In genomic region chr7:120809705-120810104, GRCm38 (mm10) we compare ENCODE assay signal across 10 mouse cellular contexts. TPM values are rescaled to one million over a fixed set of nuclear protein-coding genes. Genes with fewer than 3 reads are reported as not detected.
A peak's percentile ranks its signal among the peaks of the same experiment; 100 is the strongest.
DNase-seq lines count a peak whose midpoint lies in the region; ATAC-seq and TF ChIP-seq lines count a peak whose summit lies in the region.
"Had no signal": no experiment of that assay in that cellular context is flagged by ENCODE, and none has a peak within 500 bp of the region (broad histone marks: within the 10 kb centered on the region; RNA-seq: fewer than 3 reads in every experiment).

No protein-coding gene starts in this region.

- no peak for DNase-seq in heart, postnatal 25 days (ENCODE audit: low spot score)
- no peak for DNase-seq in forebrain, postnatal 0 days
- no peak for DNase-seq in embryo, embryonic 10 days (ENCODE audit: low spot score)
- no peak for DNase-seq in Muller cell, postnatal 12 days (ENCODE audit: inconsistent ontology term)
- no peak for DNase-seq in right cerebral cortex, postnatal 25 days
- DNase-seq: heart, postnatal 14 days; thymus, adult 18-20 months had no signal

- no peak for TF ChIP-seq POLR2A in ES-Bruce4 (IDR thresholded peaks at IDR 0.05; ENCODE audit: insufficient read depth, low read length)

- WGBS in heart, embryonic 12.5 days = 5% methylated on average over 27 of the region's 27 CpGs
- 5% methylated on average over 27 of the region's 27 CpGs for WGBS in forebrain, postnatal 0 days

- H3K27ac ChIP-seq in heart, embryonic 12.5 days (ENCODE audit: poor library complexity, severe bottlenecking) = no peak overlapping the region
- no peak overlapping the region for H3K27ac ChIP-seq in ES-Bruce4 (ENCODE audit: insufficient read depth, low read length)
- H3K27ac ChIP-seq in forebrain, postnatal 0 days (ENCODE audit: low read depth, low read length) = no peak overlapping the region

- no peak for TF ChIP-seq EP300 in ES-Bruce4 (IDR thresholded peaks at IDR 0.05; ENCODE audit: insufficient read depth, low read depth, low read length)

- intact Hi-C loops in heart, postnatal 25 days (cut with DNase I) = no loop called here

- 0 out of 2 replicates have a peak, but pooled peaks cover 5% of the 10 kb centered on the region for H3K4me1 ChIP-seq in heart, embryonic 12.5 days (replicated peaks)
- no peaks in the 10 kb centered on the region for H3K4me1 ChIP-seq in ES-Bruce4 (ENCODE audit: control insufficient read depth, insufficient read depth, low read length)
- H3K4me1 ChIP-seq in forebrain, postnatal 0 days (ENCODE audit: insufficient read depth) = no peaks in the 10 kb centered on the region

- no peak overlapping the region for H3K9ac ChIP-seq in heart, embryonic 12.5 days
- no peak overlapping the region; the same call in 1 of the 2 replicates for H3K9ac ChIP-seq in ES-Bruce4 (ENCODE audit: low read depth, poor library complexity, severe bottlenecking)
- 0 out of 2 replicates have a peak overlapping the region, but pooled peaks have one; percentile 14 for H3K9ac ChIP-seq in forebrain, postnatal 0 days

- H3K4me2 ChIP-seq in heart, embryonic 12.5 days = peak overlapping the region; percentile 63
- peak overlapping the region; percentile 47 for H3K4me2 ChIP-seq in forebrain, postnatal 0 days (ENCODE audit: low read depth)

- no peaks in the 10 kb centered on the region for H3K9me3 ChIP-seq in heart, embryonic 12.5 days (replicated peaks)
- no peaks in the 10 kb centered on the region for H3K9me3 ChIP-seq in ES-Bruce4 (replicated peaks; ENCODE audit: control insufficient read depth, insufficient read depth, low read length, poor library complexity, severe bottlenecking)
- H3K9me3 ChIP-seq in forebrain, postnatal 0 days (ENCODE audit: low read length) = no peaks in the 10 kb centered on the region

- peaks cover 32% of the 10 kb centered on the region for H3K27me3 ChIP-seq in heart, embryonic 12.5 days (replicated peaks)
- H3K27me3 ChIP-seq in ES-Bruce4 (ENCODE audit: control insufficient read depth, insufficient read depth, low read length, poor library complexity, severe bottlenecking) = no peaks in the 10 kb centered on the region
- no peaks in the 10 kb centered on the region for H3K27me3 ChIP-seq in forebrain, postnatal 0 days (ENCODE audit: insufficient read depth, low read length)

- peak overlapping the region; percentile 27 for H3K4me3 ChIP-seq in heart, embryonic 12.5 days
- H3K4me3 ChIP-seq in ES-Bruce4 (ENCODE audit: low read depth, low read length) = peak overlapping the region; percentile 60
- peak overlapping the region; percentile 16 for H3K4me3 ChIP-seq in forebrain, postnatal 0 days (ENCODE audit: low read depth, low read length)

- no peaks in the 10 kb centered on the region for H3K36me3 ChIP-seq in heart, embryonic 12.5 days
- H3K36me3 ChIP-seq in ES-Bruce4 (ENCODE audit: control insufficient read depth, insufficient read depth, low read length, poor library complexity, severe bottlenecking) = no peaks in the 10 kb centered on the region
- no peaks in the 10 kb centered on the region for H3K36me3 ChIP-seq in forebrain, postnatal 0 days (ENCODE audit: insufficient read depth)

- no peak for TF ChIP-seq CTCF in ES-Bruce4 (IDR thresholded peaks at IDR 0.05; ENCODE audit: low read depth, low read length)
- no peak for TF ChIP-seq CTCF in forebrain, postnatal 0 days (IDR thresholded peaks at IDR 0.05; ENCODE audit: low read depth)

- no peak for ATAC-seq in heart, embryonic 12.5 days (ENCODE audit: insufficient number of reproducible peaks, low FRiP score)
- ATAC-seq in forebrain, postnatal 0 days = no peak
- ATAC-seq in megakaryocyte-erythroid progenitor cell, adult 5-6 weeks (replicated peaks; ENCODE audit: low FRiP score, low TSS enrichment, poor library complexity, severe bottlenecking) = peak; percentile 46; the same call in 1 of the 2 replicates

RNA-seq across cellular contexts. Expression of gene Gm5737, which starts 2.5 kb away (rescaled TPM):
- polyA plus RNA-seq in heart, embryonic 12.5 days (2016; fragmentation: Nextera tagmentation; extraction: Ambion mirVana) = not detected in 2 replicates
- not detected for total RNA-seq in heart, postnatal 25 days (2021)
- not detected in 2 replicates for polyA plus RNA-seq in ES-Bruce4 (2011; ENCODE audit: insufficient read depth, insufficient read length, low read depth, missing spikeins)
- total RNA-seq in forebrain, postnatal 0 days (2014; rRNA removed) = not detected in 2 replicates
- polyA plus RNA-seq in forebrain, postnatal 0 days (2015; fragmentation: Nextera tagmentation; extraction: Ambion mirVana) = 0.16 TPM in 1 of 2 replicates, not detected in the other
- not detected in 2 replicates for total RNA-seq in megakaryocyte-erythroid progenitor cell, adult 5-6 weeks (2014; fragmentation: Nextera tagmentation)
- not detected in 2 replicates for total RNA-seq in megakaryocyte-erythroid progenitor cell, adult 5-6 weeks (2017)

RNA-seq across cellular contexts. Expression of gene Eef2k, which starts 32.9 kb away (rescaled TPM):
- polyA plus RNA-seq in heart, embryonic 12.5 days (2016; fragmentation: Nextera tagmentation; extraction: Ambion mirVana) = 14.9 and 17.1 TPM in 2 replicates
- total RNA-seq in heart, postnatal 25 days (2021) = 10 to 100 TPM; 27.7 to 32.5 TPM
- 9.3 and 11.3 TPM in 2 replicates for polyA plus RNA-seq in ES-Bruce4 (2011; ENCODE audit: insufficient read depth, insufficient read length, low read depth, missing spikeins)
- total RNA-seq in forebrain, postnatal 0 days (2014; rRNA removed) = 53.8 and 56.4 TPM in 2 replicates
- polyA plus RNA-seq in forebrain, postnatal 0 days (2015; fragmentation: Nextera tagmentation; extraction: Ambion mirVana) = 31.6 and 35.4 TPM in 2 replicates
- total RNA-seq in megakaryocyte-erythroid progenitor cell, adult 5-6 weeks (2014; fragmentation: Nextera tagmentation) = 42.3 and 63.0 TPM in 2 replicates
- 49.9 and 52.6 TPM in 2 replicates for total RNA-seq in megakaryocyte-erythroid progenitor cell, adult 5-6 weeks (2017)
